Mouse (Mus musculus) midbrain, embryonic 16.5 days (tissue): ENCODE data around the gene S100a14. TPM values are rescaled to one million over a fixed set of nuclear protein-coding genes. Genes with fewer than 3 reads are reported as not detected.
A peak's percentile ranks its signal among the peaks of the same experiment; 100 is the strongest.

ENCODE experiments used
- ATAC-seq: fragments of 200-750 bp; cut with Nextera tagmentation; 2 replicates; pipeline ENCODE4 v1.8.0; 2017; ENCODE audit warnings: moderate TSS enrichment
- H3K27ac ChIP-seq: fragments of 300-500 bp; sonication (generic); 2 replicates; pipeline ENCODE4 v1.5.1; 2014; ENCODE audit warnings: mild to moderate bottlenecking, low read length, mixed read lengths
- H3K27me3 ChIP-seq: fragments of 300-500 bp; sonication (generic); 2 replicates; pipeline ENCODE4 v1.6.1; 2014; ENCODE audit warnings: low read depth, low read length, mixed read lengths; ENCODE audit not compliant: control insufficient read depth, insufficient read depth
- H3K36me3 ChIP-seq: fragments of 300-500 bp; sonication (generic); 2 replicates; pipeline ENCODE4 v1.6.1; 2014; ENCODE audit warnings: mild to moderate bottlenecking, low read length, moderate library complexity, mixed read lengths; ENCODE audit not compliant: control insufficient read depth, insufficient read depth
- H3K4me1 ChIP-seq: fragments of 300-500 bp; sonication (generic); 2 replicates; pipeline ENCODE4 v1.6.1; 2014; ENCODE audit warnings: mild to moderate bottlenecking, low read length, mixed read lengths; ENCODE audit not compliant: control insufficient read depth, insufficient read depth
- H3K4me2 ChIP-seq: fragments of 300-500 bp; sonication (generic); 2 replicates; pipeline ENCODE4 v1.6.1; 2014; ENCODE audit warnings: mild to moderate bottlenecking, low read length, mixed read lengths
- H3K4me3 ChIP-seq: fragments of 300-500 bp; sonication (generic); 2 replicates; pipeline ENCODE4 v1.5.1; 2014; ENCODE audit warnings: low read depth, mild to moderate bottlenecking, low read length, moderate library complexity, mixed read lengths
- H3K9ac ChIP-seq: fragments of 300-500 bp; sonication (generic); 2 replicates; pipeline ENCODE4 v1.6.1; 2014; ENCODE audit warnings: low read depth, low read length, mixed read lengths
- H3K9me3 ChIP-seq: fragments of 300-500 bp; sonication (generic); replicated peaks from 2 replicates; pipeline ENCODE4 v1.6.1; 2014; ENCODE audit warnings: mild to moderate bottlenecking, low read length, mixed read lengths; ENCODE audit not compliant: control insufficient read depth, poor library complexity, severe bottlenecking
- WGBS: fragments of 180-500 bp; shearing (Covaris S2); extraction: QIAGEN DNeasy Blood & Tissue Kit; methylation state at CpG from one replicate; pipeline ENCODE4 v1.1.7; 2014; 5-methylcytosine and 5-hydroxymethylcytosine counted together
- polyA plus RNA-seq: library from polyadenylated mRNA; unstranded; fragments of >200 nt; fragmentation: Nextera tagmentation; extraction: Ambion mirVana; gene quantifications from 2 replicates; pipeline ENCODE4 v1.2.1, GENCODE M21; 2015

S100a14 gene
- polyA plus RNA-seq, 1 experiment from 2014 or later: not detected

- Histone ChIP-seq H3K27me3 (no peaks in the 10 kb centered on the region), H3K4me3 (no peak within 1 kb of the TSS), H3K36me3 (no peaks in the 10 kb centered on the region), H3K4me2 (no peak within 1 kb of the TSS), H3K4me1 (0 out of 2 replicates have a peak, but pooled peaks cover 3% of the 10 kb centered on the region), H3K9ac (no peak within 1 kb of the TSS), H3K27ac (no peak within 1 kb of the TSS), H3K9me3 (no peaks in the 10 kb centered on the region)
- ATAC-seq: no peak
- WGBS: 51% methylated on average over 10 of the region's 10 CpGs
Measured at GRCm38 (mm10) chr3:90537141-90537904, 10.7 kb downstream of the S100a14 start, which contains the start of gene S100a16. TSS of gene S100a16 (plus strand) at chr3:90537254.

GRCm38 (mm10) chr3:90537905-90538296 is 11.2 kb downstream of the S100a14 start:
- ATAC-seq: no peak
- Histone ChIP-seq H3K9ac (no peak overlapping the region), H3K27ac (no peak overlapping the region), H3K4me1 (0 out of 2 replicates have a peak, but pooled peaks cover 3% of the 10 kb centered on the region), H3K36me3 (no peaks in the 10 kb centered on the region), H3K4me3 (no peak overlapping the region), H3K4me2 (no peak overlapping the region), H3K9me3 (no peaks in the 10 kb centered on the region), H3K27me3 (no peaks in the 10 kb centered on the region)
- WGBS: 88% methylated on average over 5 of the region's 5 CpGs

GRCm38 (mm10) chr3:90540904-90541303 is 14.2 kb downstream of the S100a14 start:
- H3K27ac ChIP-seq: no peak overlapping the region
- H3K27me3 ChIP-seq: no peaks in the 10 kb centered on the region
- H3K4me1 ChIP-seq: 0 out of 2 replicates have a peak, but pooled peaks cover 3% of the 10 kb centered on the region
- no peak overlapping the region for H3K9ac ChIP-seq
- no peak overlapping the region for H3K4me2 ChIP-seq
- peak; percentile 63; the same call in 1 of the 2 replicates for ATAC-seq
- no peaks in the 10 kb centered on the region for H3K36me3 ChIP-seq
- H3K4me3 ChIP-seq: no peak overlapping the region
- WGBS: 14% methylated on average over 4 of the region's 4 CpGs
- H3K9me3 ChIP-seq: no peaks in the 10 kb centered on the region

GRCm38 (mm10) chr3:90549676-90550420 is 23.2 kb downstream of the S100a14 start:
- no peak for ATAC-seq
- no peak overlapping the region for H3K27ac ChIP-seq
- H3K4me3 ChIP-seq: no peak overlapping the region
- H3K27me3 ChIP-seq: no peaks in the 10 kb centered on the region
- H3K4me2 ChIP-seq: no peak overlapping the region
- 59% methylated on average over 5 of the region's 5 CpGs for WGBS
- no peaks in the 10 kb centered on the region for H3K36me3 ChIP-seq
- H3K4me1 ChIP-seq: no peaks in the 10 kb centered on the region
- H3K9ac ChIP-seq: no peak overlapping the region
- H3K9me3 ChIP-seq: no peaks in the 10 kb centered on the region

GRCm38 (mm10) chr3:90550421-90550790 is 23.8 kb downstream of the S100a14 start:
- H3K9me3 ChIP-seq: no peaks in the 10 kb centered on the region
- WGBS: 98% methylated on average over 2 of the region's 2 CpGs

GRCm38 (mm10) chr3:90552231-90552630 is 25.6 kb downstream of the S100a14 start:
- no peak for ATAC-seq
- WGBS: 79% methylated on average over 2 of the region's 2 CpGs
- Histone ChIP-seq H3K27me3 (no peaks in the 10 kb centered on the region), H3K9me3 (no peaks in the 10 kb centered on the region), H3K27ac (no peak overlapping the region), H3K4me3 (no peak overlapping the region), H3K4me1 (no peaks in the 10 kb centered on the region), H3K4me2 (no peak overlapping the region), H3K36me3 (no peaks in the 10 kb centered on the region), H3K9ac (no peak overlapping the region)

More at GRCm38 (mm10) chr3:90550421-90550790, 23.8 kb downstream of the S100a14 start:
- Histone ChIP-seq H3K4me3 (no peak overlapping the region), H3K4me2 (no peak overlapping the region), H3K36me3 (no peaks in the 10 kb centered on the region), H3K9ac (no peak overlapping the region), H3K27me3 (no peaks in the 10 kb centered on the region), H3K4me1 (no peaks in the 10 kb centered on the region), H3K27ac (no peak overlapping the region)
- no peak for ATAC-seq

- H3K4me1 ChIP-seq: no peaks in the 10 kb centered on the region
- no peak overlapping the region for H3K4me3 ChIP-seq
- no peaks in the 10 kb centered on the region for H3K36me3 ChIP-seq
- WGBS: 24% methylated on average over 5 of the region's 5 CpGs
- ATAC-seq: peak; percentile 89
- no peak overlapping the region for H3K4me2 ChIP-seq
- no peaks in the 10 kb centered on the region for H3K27me3 ChIP-seq
- no peaks in the 10 kb centered on the region for H3K9me3 ChIP-seq
- H3K9ac ChIP-seq: no peak overlapping the region
- H3K27ac ChIP-seq: peak overlapping the region; percentile 56
Measured at GRCm38 (mm10) chr3:90555954-90556353, 29.3 kb downstream of the S100a14 start.

GRCm38 (mm10) chr3:90560008-90560628 is 33.5 kb downstream of the S100a14 start, which contains the start of gene S100a3:
TSS of gene S100a3 (plus strand) at chr3:90560578.
- Histone ChIP-seq H3K27ac (no peak within 1 kb of the TSS), H3K4me1 (no peaks in the 10 kb centered on the region), H3K36me3 (no peaks in the 10 kb centered on the region), H3K27me3 (no peaks in the 10 kb centered on the region), H3K9ac (no peak within 1 kb of the TSS), H3K4me3 (no peak within 1 kb of the TSS), H3K4me2 (no peak within 1 kb of the TSS), H3K9me3 (no peaks in the 10 kb centered on the region)
- no peak for ATAC-seq
- 86% methylated on average over 6 of the region's 6 CpGs for whole genome bisulfite sequencing
